Mouse (Mus musculus) small intestine, adult 2 months (tissue): ENCODE results near the gene Grasp.

ENCODE experiments used
- CTCF ChIP-seq: fragments of 200-500 bp; IDR thresholded peaks from 2 replicates; pipeline ENCODE4 v1.5.1; 2012; ENCODE audit warnings: low read depth, mild to moderate bottlenecking, control low read depth, inconsistent platforms, low read length, moderate library complexity, mixed read lengths; ENCODE audit not compliant: insufficient replicate concordance, insufficient read length; ENCODE audit errors: extremely low read depth
- POLR2A ChIP-seq: fragments of 200-500 bp; IDR thresholded peaks from 2 replicates; pipeline ENCODE4 v1.6.1; 2012; ENCODE audit warnings: low read depth, mild to moderate bottlenecking, control low read depth, inconsistent platforms, low read length, moderate library complexity

DNA sequence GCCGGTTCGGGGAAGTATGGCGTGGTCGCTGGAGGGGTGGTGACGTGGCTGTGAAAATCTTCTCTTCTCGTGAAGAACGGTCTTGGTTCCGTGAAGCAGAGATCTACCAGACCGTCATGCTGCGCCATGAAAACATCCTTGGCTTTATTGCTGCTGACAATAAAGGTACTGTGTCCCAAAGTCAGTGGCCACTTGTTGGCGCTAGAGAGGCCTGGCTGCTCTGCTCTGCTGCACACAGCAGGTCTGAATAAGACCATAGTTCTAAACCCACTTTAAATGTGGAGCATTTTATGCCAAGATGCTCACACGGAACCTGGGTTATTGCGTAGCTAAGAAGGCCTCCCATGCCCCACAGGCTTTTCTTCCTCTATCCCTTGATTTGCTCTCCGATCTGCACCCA, 25.1 kb upstream of the Grasp start:
- no peak for TF ChIP-seq CTCF
- no peak for TF ChIP-seq POLR2A
